Mouse (Mus musculus): ENCODE results near the gene Taldo1.

DNA sequence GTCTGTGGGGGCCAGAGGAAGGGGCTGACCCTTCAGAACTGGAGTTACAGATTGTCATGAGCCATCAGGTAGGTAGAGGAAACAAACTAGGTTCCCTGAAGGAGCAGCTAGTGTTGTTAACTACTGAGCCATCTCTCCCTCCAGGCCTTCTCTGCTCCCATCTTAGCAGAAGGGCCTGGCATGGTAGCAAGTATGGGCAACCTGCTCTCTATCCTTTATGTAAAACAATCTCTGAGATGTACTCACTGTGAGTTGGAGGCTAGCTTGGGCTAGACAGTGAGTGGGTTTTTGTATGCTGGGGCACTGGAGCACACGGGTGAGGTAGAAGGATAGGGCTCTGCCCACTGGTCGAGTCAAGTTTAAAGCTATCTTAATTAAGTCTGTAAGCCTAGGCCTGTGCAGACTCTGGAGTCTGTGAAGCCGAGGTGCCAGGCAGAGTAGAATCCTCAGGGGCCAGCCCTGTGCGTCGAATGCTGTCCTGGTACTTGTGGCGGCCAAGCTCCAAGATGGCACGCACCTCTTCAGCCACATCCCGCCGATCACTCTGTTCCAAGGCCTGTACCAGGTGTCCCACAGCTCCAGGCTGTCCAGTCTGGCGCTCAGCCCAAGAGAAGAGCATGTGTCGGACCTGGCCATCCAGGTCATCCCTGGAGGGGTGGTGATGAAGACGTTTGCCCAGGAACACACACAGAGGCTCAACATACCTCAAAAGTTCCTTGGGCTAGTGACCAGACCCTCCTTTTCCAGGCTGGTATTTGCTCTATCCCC, 46.4 kb downstream of the Taldo1 start:
- no peak for TF ChIP-seq E2F4 (IDR thresholded peaks at IDR 0.05; ENCODE audit: insufficient read depth)
- TF ChIP-seq CEBPB (IDR thresholded peaks at IDR 0.05; ENCODE audit: insufficient read depth, poor library complexity, severe bottlenecking), result no peak

Data from myocyte (in vitro differentiated cells).